Mouse (Mus musculus) midbrain, embryonic 15.5 days (tissue): Measurements from ENCODE around the gene Slc22a14. TPM values are rescaled to one million over a fixed set of nuclear protein-coding genes. Genes with fewer than 3 reads are reported as not detected.

ENCODE experiments used
- ATAC-seq: fragments of 200-750 bp; cut with Nextera tagmentation; replicated peaks from 2 replicates; pipeline ENCODE4 v1.8.0; 2017; ENCODE audit warnings: moderate TSS enrichment
- H3K27ac ChIP-seq: fragments of 300-500 bp; sonication (generic); 2 replicates; pipeline ENCODE4 v1.5.1; 2015; ENCODE audit warnings: mild to moderate bottlenecking, inconsistent platforms
- H3K27me3 ChIP-seq: fragments of 300-500 bp; sonication (generic); replicated peaks from 2 replicates; pipeline ENCODE4 v1.6.1; 2015; ENCODE audit warnings: inconsistent platforms
- H3K36me3 ChIP-seq: fragments of 300-500 bp; sonication (generic); replicated peaks from 2 replicates; pipeline ENCODE4 v1.6.1; 2015; ENCODE audit warnings: inconsistent platforms
- H3K4me1 ChIP-seq: fragments of 300-500 bp; sonication (generic); 2 replicates; pipeline ENCODE4 v1.6.1; 2015; ENCODE audit warnings: inconsistent platforms
- H3K4me2 ChIP-seq: fragments of 300-500 bp; sonication (generic); 2 replicates; pipeline ENCODE4 v1.6.1; 2015; ENCODE audit warnings: inconsistent platforms, mild to moderate bottlenecking, moderate library complexity
- H3K4me3 ChIP-seq: fragments of 300-500 bp; sonication (generic); 2 replicates; pipeline ENCODE4 v1.5.1; 2015; ENCODE audit warnings: mild to moderate bottlenecking, inconsistent platforms
- H3K9ac ChIP-seq: fragments of 300-500 bp; sonication (generic); 2 replicates; pipeline ENCODE4 v1.6.1; 2015; ENCODE audit warnings: mild to moderate bottlenecking, inconsistent platforms
- H3K9me3 ChIP-seq: fragments of 300-500 bp; sonication (generic); 2 replicates; pipeline ENCODE4 v1.6.1; 2016; ENCODE audit warnings: inconsistent platforms
- WGBS: fragments of 180-500 bp; shearing (Covaris S2); methylation state at CpG from one replicate; pipeline ENCODE4 v1.1.7; 2015; ENCODE audit warnings: mixed read lengths; 5-methylcytosine and 5-hydroxymethylcytosine counted together
- polyA plus RNA-seq: library from polyadenylated mRNA; unstranded; fragments of >200 nt; fragmentation: Nextera tagmentation; extraction: Ambion mirVana; gene quantifications from 2 replicates; pipeline ENCODE4 v1.2.1, GENCODE M21; 2015

Gene Slc22a14
- polyA plus RNA-seq, 1 experiment from 2014 or later: not detected

DNA sequence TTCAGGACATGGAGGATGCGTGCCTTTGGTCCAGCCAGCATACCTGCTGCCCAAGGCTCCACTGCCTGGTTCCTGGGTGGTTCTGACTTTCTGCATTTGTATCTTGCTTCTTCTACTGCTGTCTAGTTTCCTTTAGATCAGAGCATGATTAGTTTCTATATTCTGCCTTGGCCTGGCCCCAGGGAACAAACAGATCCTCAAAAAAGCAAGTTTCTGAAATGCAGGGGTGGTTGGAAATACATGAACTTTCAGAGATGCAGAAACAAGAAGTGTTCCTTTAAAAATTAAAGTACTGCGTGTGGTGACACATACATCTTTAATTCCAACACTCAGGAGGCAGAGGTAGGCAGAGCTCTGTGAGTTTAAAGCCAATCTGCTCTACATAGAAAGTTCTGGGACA lies 30.5 kb downstream of the Slc22a14 start:
- Histone ChIP-seq H3K9me3 (no peaks in the 10 kb centered on the region), H3K4me2 (no peak overlapping the region), H3K4me1 (peaks cover 7% of the 10 kb centered on the region), H3K36me3 (no peaks in the 10 kb centered on the region), H3K27ac (no peak overlapping the region), H3K9ac (no peak overlapping the region), H3K27me3 (peaks cover 9% of the 10 kb centered on the region), H3K4me3 (no peak overlapping the region)
- no peak for ATAC-seq
- 79% methylated on average over 2 of the region's 2 CpGs for WGBS

DNA sequence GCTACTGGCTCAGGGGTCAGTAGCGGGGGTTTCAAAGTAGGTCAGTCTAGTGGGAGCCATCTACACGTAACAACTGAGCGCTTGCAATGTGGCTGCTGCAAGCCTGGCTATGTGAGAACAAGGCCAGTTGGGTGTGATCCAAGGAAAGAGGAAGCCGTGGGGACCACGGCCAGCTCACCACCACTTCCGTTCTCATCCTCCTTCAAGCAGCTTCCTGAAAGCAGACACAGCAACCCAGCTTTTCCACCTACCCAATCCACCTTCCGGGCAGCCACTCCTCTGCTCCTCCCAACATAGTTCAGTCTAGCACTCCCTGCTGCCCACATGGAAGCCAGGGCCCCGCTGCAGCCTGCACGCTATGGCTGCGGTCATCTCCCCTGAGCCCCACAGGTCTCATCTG lies 31.0 kb downstream of the Slc22a14 start:
- Histone ChIP-seq H3K9ac (no peak overlapping the region), H3K4me3 (no peak overlapping the region), H3K4me1 (peaks cover 2% of the 10 kb centered on the region), H3K4me2 (no peak overlapping the region), H3K9me3 (no peaks in the 10 kb centered on the region), H3K36me3 (no peaks in the 10 kb centered on the region), H3K27me3 (peaks cover 5% of the 10 kb centered on the region), H3K27ac (no peak overlapping the region)
- WGBS: 62% methylated on average over 10 of the region's 10 CpGs
- no peak for ATAC-seq

DNA sequence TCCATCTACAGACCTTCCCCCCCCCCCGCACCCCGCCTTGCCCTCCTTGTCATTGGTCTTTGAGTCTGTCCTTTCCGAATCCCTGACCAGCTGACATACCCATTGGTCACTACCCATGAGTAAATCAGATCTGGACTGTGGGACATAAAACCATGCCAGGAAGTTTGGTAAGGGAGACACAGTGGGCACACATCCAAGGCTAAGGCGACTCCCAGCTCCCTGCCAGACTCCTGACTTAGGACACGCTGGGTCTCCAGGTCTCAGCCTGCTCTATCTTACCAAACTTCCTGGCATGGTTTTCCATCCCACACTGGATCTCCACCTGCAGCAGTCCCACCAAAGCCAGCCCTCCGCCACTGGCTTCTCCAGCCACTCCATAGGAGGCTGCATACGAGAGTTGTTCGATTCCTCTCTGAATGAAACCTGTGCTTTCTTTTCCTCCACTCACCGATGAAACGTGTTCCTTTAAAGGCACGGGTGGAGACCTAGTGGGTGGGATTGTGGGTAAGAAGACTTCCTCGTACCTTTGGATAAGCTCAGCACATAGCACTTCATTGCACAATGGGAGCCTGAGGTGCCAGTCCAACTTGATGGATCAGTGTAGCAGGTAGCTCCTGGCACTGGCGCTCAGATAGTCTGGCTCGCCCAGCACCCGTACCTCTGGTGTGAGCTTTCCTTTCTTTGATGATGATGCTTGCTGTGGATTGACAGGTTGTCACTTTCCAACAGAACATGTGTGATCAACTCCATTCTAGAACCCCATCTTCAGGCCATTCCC lies 35.0 kb downstream of the Slc22a14 start:
- H3K27ac ChIP-seq: no peak overlapping the region
- no peak for ATAC-seq
- 90% methylated on average over 15 of the region's 15 CpGs for WGBS
- H3K9ac ChIP-seq: no peak overlapping the region
- H3K9me3 ChIP-seq: no peaks in the 10 kb centered on the region
- H3K4me2 ChIP-seq: no peak overlapping the region
- no peaks in the 10 kb centered on the region for H3K36me3 ChIP-seq
- no peaks in the 10 kb centered on the region for H3K4me1 ChIP-seq
- H3K4me3 ChIP-seq: no peak overlapping the region
- no peaks in the 10 kb centered on the region for H3K27me3 ChIP-seq

DNA sequence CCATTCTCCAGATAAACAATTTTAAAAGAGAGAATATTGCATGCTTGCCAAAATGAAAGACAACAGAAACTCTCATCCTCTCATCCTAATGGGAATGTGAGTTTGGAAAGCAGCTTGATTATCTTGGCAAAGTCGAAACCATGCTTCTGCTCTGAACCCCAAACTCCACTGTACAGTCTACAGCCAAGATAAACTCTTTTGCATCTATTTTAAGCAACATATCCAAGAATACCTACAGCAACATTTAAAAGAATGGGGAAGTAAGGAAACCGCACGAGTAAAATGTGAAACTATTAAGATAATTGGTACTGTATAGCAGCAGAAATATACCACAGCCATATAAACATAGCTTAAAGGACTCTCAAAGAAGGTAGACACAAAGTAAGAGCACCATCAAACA lies 36.9 kb downstream of the Slc22a14 start:
- WGBS: 84% methylated on average over 3 of the region's 3 CpGs
- no peak overlapping the region for H3K27ac ChIP-seq
- peaks cover 5% of the 10 kb centered on the region; the same call in 1 of the 2 replicates for H3K4me1 ChIP-seq
- H3K36me3 ChIP-seq: no peaks in the 10 kb centered on the region
- no peaks in the 10 kb centered on the region for H3K9me3 ChIP-seq
- no peak for ATAC-seq
- no peak overlapping the region for H3K4me2 ChIP-seq
- H3K9ac ChIP-seq: no peak overlapping the region
- H3K4me3 ChIP-seq: no peak overlapping the region
- no peaks in the 10 kb centered on the region for H3K27me3 ChIP-seq

DNA sequence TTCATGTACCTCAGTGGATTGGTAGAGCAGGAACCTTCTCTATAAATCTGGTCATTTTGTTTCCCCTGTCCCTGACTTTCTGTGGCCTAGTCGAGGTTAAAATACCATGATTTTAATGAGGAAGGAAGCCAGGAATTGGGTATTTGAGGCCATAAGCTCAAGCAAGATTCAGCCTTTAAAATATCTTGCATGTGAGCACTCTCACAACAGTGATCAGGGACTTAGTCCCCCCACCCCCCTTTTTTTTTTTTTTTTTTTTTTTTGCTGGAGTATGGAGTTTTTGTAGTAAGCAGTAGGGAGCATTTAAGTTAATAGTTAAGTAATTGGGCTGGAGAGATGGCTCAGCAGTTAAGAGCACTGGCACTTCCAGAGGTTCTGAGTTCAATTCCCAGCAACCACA lies 41.2 kb downstream of the Slc22a14 start:
- 74% methylated on average over 1 of the region's 1 CpGs for WGBS
- ATAC-seq: no peak
- Histone ChIP-seq H3K27me3 (no peaks in the 10 kb centered on the region), H3K4me2 (no peak overlapping the region), H3K4me1 (peaks cover 24% of the 10 kb centered on the region), H3K4me3 (no peak overlapping the region), H3K9ac (no peak overlapping the region), H3K9me3 (no peaks in the 10 kb centered on the region), H3K27ac (no peak overlapping the region), H3K36me3 (no peaks in the 10 kb centered on the region)

DNA sequence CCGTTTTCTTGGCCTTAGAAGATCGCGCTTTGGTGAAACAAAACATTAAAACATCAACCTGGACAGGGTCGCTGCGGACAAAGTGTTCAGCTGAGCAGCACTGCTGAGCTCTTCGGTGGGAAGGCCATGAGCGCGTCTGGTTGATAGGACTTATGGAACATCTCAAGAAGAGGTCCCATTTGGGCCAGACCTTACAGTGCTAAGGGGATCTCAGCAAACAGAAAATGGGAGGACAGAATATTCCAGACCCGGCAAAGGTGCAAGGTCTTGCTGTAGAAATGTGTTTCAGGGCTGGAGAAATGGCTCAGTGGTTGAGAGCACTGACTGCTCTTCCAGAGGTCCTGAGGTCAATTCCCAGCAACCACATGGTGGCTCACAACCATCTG lies 42.1 kb downstream of the Slc22a14 start:
- WGBS: 4% methylated on average over 9 of the region's 9 CpGs
- Histone ChIP-seq H3K4me1 (peaks cover 24% of the 10 kb centered on the region), H3K27ac (peak overlapping the region; percentile 92), H3K9ac (peak overlapping the region; percentile 62), H3K27me3 (no peaks in the 10 kb centered on the region), H3K36me3 (no peaks in the 10 kb centered on the region), H3K4me3 (peak overlapping the region; percentile 95), H3K9me3 (no peaks in the 10 kb centered on the region), H3K4me2 (peak overlapping the region; percentile 68)
- ATAC-seq: peak; percentile 25

DNA sequence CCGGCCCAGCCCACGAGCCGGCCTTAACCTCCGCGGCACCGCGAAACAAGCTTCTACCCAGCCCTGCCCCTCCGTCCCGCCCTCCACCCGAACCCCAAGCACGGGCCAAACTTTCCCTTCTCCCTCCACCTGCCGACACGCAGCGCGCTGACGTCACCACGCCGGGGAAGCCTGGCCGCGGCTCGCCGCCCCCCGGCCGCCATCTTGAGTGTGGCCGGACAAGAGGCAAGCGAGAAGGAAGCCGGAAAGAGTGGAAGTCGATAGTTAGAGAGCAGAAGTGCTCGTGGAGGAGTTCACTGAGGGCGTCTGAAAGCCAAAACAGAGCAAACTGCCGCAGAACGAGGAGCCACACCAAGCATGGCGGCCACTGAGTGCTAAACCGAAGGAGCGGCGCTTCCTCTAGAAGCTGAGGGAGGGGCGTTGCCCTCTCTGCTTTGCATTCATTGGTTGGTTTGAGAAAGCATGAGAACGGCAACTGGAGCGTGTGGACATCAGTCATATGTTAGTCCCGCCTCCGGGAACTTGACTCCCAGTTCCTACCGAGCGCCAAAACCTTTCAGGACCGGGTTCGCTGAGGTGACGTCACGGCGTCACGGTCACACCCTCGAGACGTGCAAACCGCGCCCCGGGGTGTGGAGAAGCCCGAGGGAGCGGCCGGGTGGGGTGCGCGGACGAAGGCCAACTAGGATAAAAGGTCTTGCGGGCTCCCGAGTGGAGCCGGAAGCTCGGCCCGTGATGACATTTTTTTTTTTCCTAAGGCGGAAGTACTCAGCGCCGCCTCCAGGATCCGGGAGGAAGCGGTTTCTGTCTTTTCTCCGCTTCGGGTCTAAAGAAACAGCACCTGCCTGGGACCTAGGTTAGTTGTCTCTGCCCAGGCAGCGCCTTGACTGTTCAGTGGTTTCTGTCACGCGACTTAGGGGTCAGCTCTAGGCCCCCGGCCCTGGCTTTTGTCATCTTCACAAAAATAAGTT lies 42.8 kb downstream of the Slc22a14 start, which contains the start of gene Oxsr1:
TSS of gene Oxsr1 (minus strand) at position 139 of the 971 bp plus-strand sequence.
- peak within 1 kb of the TSS; percentile 68 for H3K4me2 ChIP-seq
- no peaks in the 10 kb centered on the region for H3K9me3 ChIP-seq
- peak; percentile 97 for ATAC-seq
- under 1% methylated on average over 76 of the region's 76 CpGs for WGBS
- H3K27ac ChIP-seq: peak within 1 kb of the TSS; percentile 92
- H3K27me3 ChIP-seq: no peaks in the 10 kb centered on the region
- H3K4me1 ChIP-seq: peaks cover 24% of the 10 kb centered on the region
- H3K4me3 ChIP-seq: peak within 1 kb of the TSS; percentile 95
- no peaks in the 10 kb centered on the region for H3K36me3 ChIP-seq
- peak within 1 kb of the TSS; percentile 72 for H3K9ac ChIP-seq

DNA sequence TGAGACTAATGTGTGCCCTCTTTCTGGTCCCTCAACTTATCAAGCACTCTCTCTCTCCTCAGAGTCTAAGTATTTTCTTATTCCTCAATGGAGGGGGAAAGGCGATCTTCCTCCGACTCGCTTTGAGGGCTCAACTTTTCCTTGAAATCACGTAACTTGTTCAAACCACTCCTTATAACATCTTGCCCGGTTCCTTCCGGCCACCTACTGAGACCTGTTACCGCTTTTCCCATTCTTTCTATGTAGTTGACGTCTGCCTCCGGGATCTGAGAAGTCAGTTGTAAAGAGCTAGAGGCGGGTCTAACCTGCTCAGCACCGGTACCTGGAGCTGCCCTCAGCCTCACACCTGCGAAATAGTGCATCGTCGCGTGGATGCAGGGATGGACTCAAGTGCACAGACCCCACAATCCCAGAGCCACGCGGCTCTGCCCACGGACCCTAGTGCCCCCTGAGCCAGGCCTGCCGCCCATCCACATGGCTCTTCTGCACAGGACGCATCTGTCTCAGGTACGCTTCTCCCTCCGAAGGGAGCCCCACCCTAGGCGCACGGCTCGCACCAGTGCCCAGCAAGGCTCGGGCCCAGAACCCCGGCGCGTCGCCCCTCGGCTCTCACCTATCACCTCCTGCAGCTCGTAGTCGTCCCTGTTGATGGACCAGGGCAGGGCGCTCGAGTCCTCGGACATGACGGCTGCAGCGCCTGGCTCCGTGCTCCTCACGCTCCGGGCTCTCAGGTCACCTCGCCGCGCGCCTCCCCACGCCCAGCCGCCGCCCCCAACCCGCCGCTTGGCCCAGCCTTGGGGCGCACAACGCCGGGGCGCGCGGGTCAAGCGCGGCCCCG lies 43.7 kb downstream of the Slc22a14 start:
- Histone ChIP-seq H3K4me3 (peak overlapping the region; percentile 95), H3K9ac (peak overlapping the region; percentile 72), H3K27ac (peak overlapping the region; percentile 92), H3K36me3 (no peaks in the 10 kb centered on the region), H3K27me3 (no peaks in the 10 kb centered on the region), H3K4me2 (peak overlapping the region; percentile 68), H3K9me3 (no peaks in the 10 kb centered on the region), H3K4me1 (peaks cover 24% of the 10 kb centered on the region)
- peak; percentile 54 for ATAC-seq
- under 1% methylated on average over 55 of the region's 59 CpGs for WGBS

DNA sequence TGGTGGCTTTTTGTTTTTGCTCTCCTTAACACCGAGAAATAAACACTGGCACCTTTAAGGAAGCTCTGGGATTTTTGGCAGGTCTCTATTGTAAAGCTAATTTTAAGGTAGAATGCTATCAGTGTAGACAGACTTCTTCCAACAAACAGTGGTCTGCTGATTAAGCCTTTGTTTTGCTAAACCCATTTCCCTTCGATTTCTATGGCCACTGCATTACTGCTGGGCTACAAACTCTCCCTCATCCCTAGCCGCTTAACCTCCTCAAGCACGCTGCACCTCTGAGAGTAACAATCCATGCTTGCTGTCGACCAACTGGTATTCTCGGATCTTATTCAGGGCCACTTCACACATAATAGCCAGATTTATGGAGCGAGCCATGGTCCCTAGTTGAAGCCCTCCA lies 44.4 kb downstream of the Slc22a14 start:
- Histone ChIP-seq H3K36me3 (no peaks in the 10 kb centered on the region), H3K4me2 (peak overlapping the region; percentile 68), H3K4me3 (peak overlapping the region; percentile 95), H3K9ac (peak overlapping the region; percentile 72; the same call in 1 of the 2 replicates), H3K27ac (no peak overlapping the region), H3K4me1 (peaks cover 24% of the 10 kb centered on the region), H3K9me3 (no peaks in the 10 kb centered on the region), H3K27me3 (no peaks in the 10 kb centered on the region)
- ATAC-seq: no peak
- 7% methylated on average over 7 of the region's 7 CpGs for WGBS

DNA sequence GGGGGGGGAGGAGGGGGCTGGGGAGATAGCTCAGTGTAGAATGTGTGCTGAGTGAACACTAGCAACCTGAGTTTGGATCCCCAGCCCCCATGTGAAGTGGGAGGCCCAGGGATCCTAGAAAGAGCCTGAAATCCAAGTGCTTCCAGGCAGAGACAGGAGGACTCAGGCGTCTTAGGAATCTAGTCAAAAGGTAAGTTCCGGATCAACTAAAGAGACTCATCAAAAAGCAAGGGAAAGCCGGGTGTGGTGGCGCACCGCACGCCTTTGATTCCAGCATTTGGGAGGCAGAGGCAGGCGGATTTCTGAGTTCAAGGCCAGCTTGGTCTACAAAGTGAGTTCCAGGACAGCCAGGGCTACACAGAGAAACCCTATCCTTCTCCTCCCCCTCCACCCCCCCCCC lies 44.9 kb downstream of the Slc22a14 start:
- H3K4me3 ChIP-seq: peak overlapping the region; percentile 95; the same call in 1 of the 2 replicates
- H3K4me2 ChIP-seq: peak overlapping the region; percentile 68
- ATAC-seq: no peak
- H3K27ac ChIP-seq: no peak overlapping the region
- H3K27me3 ChIP-seq: no peaks in the 10 kb centered on the region
- H3K9me3 ChIP-seq: no peaks in the 10 kb centered on the region
- no peak overlapping the region for H3K9ac ChIP-seq
- H3K4me1 ChIP-seq: peaks cover 24% of the 10 kb centered on the region
- H3K36me3 ChIP-seq: no peaks in the 10 kb centered on the region
- 88% methylated on average over 7 of the region's 7 CpGs for WGBS

DNA sequence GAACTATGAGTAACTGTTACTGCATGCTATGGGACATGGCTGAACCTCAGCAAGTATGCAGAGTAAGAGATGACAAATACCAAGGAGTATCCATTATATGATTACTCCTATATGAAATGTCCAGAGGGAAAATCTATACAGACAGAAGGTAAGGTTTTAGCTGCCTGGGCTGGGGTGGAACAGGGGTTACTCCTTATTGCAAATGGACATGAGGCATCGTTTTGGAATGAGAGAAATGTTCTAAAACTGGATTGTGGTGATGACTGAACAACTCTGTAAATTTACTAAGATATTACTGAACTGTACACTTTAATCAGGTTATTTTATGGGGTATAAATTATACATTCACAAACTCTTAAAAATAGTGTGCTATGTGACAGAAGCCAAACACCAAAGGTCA lies 46.5 kb downstream of the Slc22a14 start:
- Histone ChIP-seq H3K4me3 (no peak overlapping the region), H3K9ac (no peak overlapping the region), H3K4me2 (no peak overlapping the region), H3K36me3 (no peaks in the 10 kb centered on the region), H3K9me3 (no peaks in the 10 kb centered on the region), H3K4me1 (peaks cover 22% of the 10 kb centered on the region), H3K27me3 (no peaks in the 10 kb centered on the region), H3K27ac (no peak overlapping the region)
- ATAC-seq: no peak
- WGBS: 93% methylated on average over 1 of the region's 1 CpGs

DNA sequence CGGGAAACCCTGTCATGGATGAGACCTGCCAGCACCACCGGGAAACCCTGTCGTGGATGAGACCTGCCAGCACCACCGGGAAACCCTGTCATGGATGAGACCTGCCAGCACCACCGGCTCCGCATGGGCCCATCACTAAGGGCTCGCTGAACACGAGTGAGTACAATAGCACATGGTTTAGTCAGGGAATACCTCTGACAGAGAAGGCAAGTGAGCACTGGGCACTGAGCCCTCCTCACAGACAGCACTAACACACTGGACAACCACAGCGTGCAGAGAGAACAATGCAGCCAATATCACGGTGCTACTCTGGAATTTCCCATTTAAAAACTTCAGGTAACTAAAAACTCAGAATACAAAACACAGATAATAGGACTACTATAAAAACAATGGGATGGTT lies 52.3 kb downstream of the Slc22a14 start:
- no peak for ATAC-seq
- no peaks in the 10 kb centered on the region for H3K36me3 ChIP-seq
- 92% methylated on average over 10 of the region's 10 CpGs for WGBS
- no peak overlapping the region for H3K9ac ChIP-seq
- H3K4me2 ChIP-seq: no peak overlapping the region
- no peaks in the 10 kb centered on the region for H3K4me1 ChIP-seq
- no peaks in the 10 kb centered on the region for H3K9me3 ChIP-seq
- H3K4me3 ChIP-seq: no peak overlapping the region
- no peak overlapping the region for H3K27ac ChIP-seq
- no peaks in the 10 kb centered on the region for H3K27me3 ChIP-seq
